ENCODE assay signal across 20 mouse cellular contexts in the genomic region with DNA sequence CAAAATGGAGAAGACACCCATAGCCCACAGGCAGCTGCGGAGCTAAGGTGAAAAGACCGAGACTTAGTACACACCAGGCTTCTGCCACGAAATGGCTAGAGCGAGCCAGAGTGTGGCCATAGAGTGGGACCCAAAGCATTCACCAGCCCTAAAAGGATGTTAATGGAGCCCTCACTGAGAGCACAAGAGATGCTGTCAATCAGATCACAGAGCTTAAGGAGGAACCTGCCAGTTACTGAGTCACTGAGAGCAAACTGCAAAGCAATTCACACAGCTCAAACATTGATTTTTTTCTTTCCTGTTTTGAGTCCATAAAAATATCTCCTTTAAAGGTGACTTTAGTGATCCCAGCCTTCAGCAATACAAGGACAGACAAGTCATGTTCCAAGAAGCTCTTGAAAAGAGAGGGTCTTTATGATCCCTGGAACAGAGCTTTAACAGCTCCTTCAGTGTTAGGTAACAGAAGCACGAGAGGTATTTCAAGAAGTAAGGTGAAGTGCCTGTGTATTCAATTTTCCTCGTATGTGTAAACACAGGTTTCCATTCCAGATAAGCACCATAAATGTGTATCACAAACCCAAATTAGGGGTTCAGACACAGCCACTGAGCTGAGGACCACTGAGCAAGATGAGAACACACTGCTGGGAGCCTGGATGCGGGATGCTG.
DNase-seq lines count a peak whose midpoint lies in the region; ATAC-seq and TF ChIP-seq lines count a peak whose summit lies in the region.
"Had no signal": no experiment of that assay in that cellular context is flagged by ENCODE, and none has a peak within 500 bp of the region (broad histone marks: within the 10 kb centered on the region; RNA-seq: fewer than 3 reads in every experiment).

No protein-coding gene starts in this region.

- no peak for ATAC-seq in forebrain, postnatal 0 days
- peak; percentile 36; the same call in 1 of the 2 replicates for ATAC-seq in lung, embryonic 16.5 days (ENCODE audit: low read depth)
- no peak for ATAC-seq in hindbrain, embryonic 16.5 days
- ATAC-seq in midbrain, embryonic 15.5 days (replicated peaks), result no peak

- no peaks in the 10 kb centered on the region for H3K9me3 ChIP-seq in forebrain, embryonic 10.5 days
- no peaks in the 10 kb centered on the region for H3K9me3 ChIP-seq in forebrain, postnatal 0 days (ENCODE audit: low read length)
- no peaks in the 10 kb centered on the region for H3K9me3 ChIP-seq in lung, embryonic 16.5 days (ENCODE audit: control insufficient read depth, low read length)
- H3K9me3 ChIP-seq in hindbrain, embryonic 16.5 days (ENCODE audit: control insufficient read depth, low read length), result no peaks in the 10 kb centered on the region
- H3K9me3 ChIP-seq in midbrain, embryonic 15.5 days, result no peaks in the 10 kb centered on the region
- H3K9me3 ChIP-seq: embryonic facial prominence, embryonic 15.5 days; limb, embryonic 10.5 days; lung, embryonic 15.5 days; stomach, embryonic 15.5 days had no signal

- TF ChIP-seq CTCF in forebrain, postnatal 0 days (IDR thresholded peaks at IDR 0.05; ENCODE audit: low read depth), result no peak

- H3K27ac ChIP-seq in forebrain, embryonic 10.5 days, result peak overlapping the region; percentile 92
- H3K27ac ChIP-seq in forebrain, postnatal 0 days (ENCODE audit: low read depth, low read length), result no peak overlapping the region
- H3K27ac ChIP-seq in lung, embryonic 16.5 days (ENCODE audit: low read length), result no peak overlapping the region
- H3K27ac ChIP-seq in hindbrain, embryonic 16.5 days (ENCODE audit: low read depth, low read length), result peak overlapping the region; percentile 32; the same call in 1 of the 2 replicates
- H3K27ac ChIP-seq in midbrain, embryonic 15.5 days, result peak overlapping the region; percentile 87; the same call in 1 of the 2 replicates
- H3K27ac ChIP-seq: embryonic facial prominence, embryonic 15.5 days; kidney, postnatal 0 days; limb, embryonic 10.5 days; lung, embryonic 15.5 days; stomach, embryonic 15.5 days had no signal

- peaks cover 7% of the 10 kb centered on the region for H3K36me3 ChIP-seq in forebrain, embryonic 10.5 days (replicated peaks)
- no peaks in the 10 kb centered on the region for H3K36me3 ChIP-seq in forebrain, postnatal 0 days (ENCODE audit: insufficient read depth)
- H3K36me3 ChIP-seq in lung, embryonic 16.5 days (ENCODE audit: control insufficient read depth, insufficient read depth, low read length), result no peaks in the 10 kb centered on the region
- H3K36me3 ChIP-seq in hindbrain, embryonic 16.5 days (ENCODE audit: control insufficient read depth, insufficient read depth, low read length), result no peaks in the 10 kb centered on the region
- H3K36me3 ChIP-seq in midbrain, embryonic 15.5 days (replicated peaks), result no peaks in the 10 kb centered on the region
- H3K36me3 ChIP-seq: embryonic facial prominence, embryonic 15.5 days; limb, embryonic 10.5 days; lung, embryonic 15.5 days; stomach, embryonic 15.5 days had no signal

- 71% methylated on average over 7 of the region's 7 CpGs for WGBS in forebrain, embryonic 10.5 days
- WGBS in forebrain, postnatal 0 days, result 53% methylated on average over 7 of the region's 7 CpGs
- WGBS in lung, embryonic 16.5 days, result 61% methylated on average over 7 of the region's 7 CpGs
- 68% methylated on average over 7 of the region's 7 CpGs for WGBS in hindbrain, embryonic 16.5 days
- 47% methylated on average over 7 of the region's 7 CpGs for WGBS in midbrain, embryonic 15.5 days

- peaks cover 83% of the 10 kb centered on the region for H3K4me1 ChIP-seq in forebrain, embryonic 10.5 days
- H3K4me1 ChIP-seq in forebrain, postnatal 0 days (ENCODE audit: insufficient read depth), result peaks cover 11% of the 10 kb centered on the region
- peaks cover 15% of the 10 kb centered on the region for H3K4me1 ChIP-seq in lung, embryonic 16.5 days (replicated peaks; ENCODE audit: control insufficient read depth, insufficient read depth, low read length)
- peaks cover 22% of the 10 kb centered on the region for H3K4me1 ChIP-seq in hindbrain, embryonic 16.5 days (ENCODE audit: control insufficient read depth, insufficient read depth, low read depth, low read length)
- peaks cover 51% of the 10 kb centered on the region for H3K4me1 ChIP-seq in midbrain, embryonic 15.5 days

- H3K27me3 ChIP-seq in forebrain, embryonic 10.5 days (ENCODE audit: poor library complexity, severe bottlenecking), result no peaks in the 10 kb centered on the region
- H3K27me3 ChIP-seq in forebrain, postnatal 0 days (ENCODE audit: insufficient read depth, low read length), result no peaks in the 10 kb centered on the region
- no peaks in the 10 kb centered on the region for H3K27me3 ChIP-seq in lung, embryonic 16.5 days (ENCODE audit: control insufficient read depth, insufficient read depth, low read depth, low read length)
- H3K27me3 ChIP-seq in hindbrain, embryonic 16.5 days (replicated peaks; ENCODE audit: control insufficient read depth, insufficient read depth, low read length), result no peaks in the 10 kb centered on the region
- no peaks in the 10 kb centered on the region for H3K27me3 ChIP-seq in midbrain, embryonic 15.5 days (replicated peaks)
- H3K27me3 ChIP-seq: embryonic facial prominence, embryonic 15.5 days; lung, embryonic 15.5 days; stomach, embryonic 15.5 days had no signal

- no peak overlapping the region for H3K4me3 ChIP-seq in forebrain, embryonic 10.5 days
- no peak overlapping the region for H3K4me3 ChIP-seq in forebrain, postnatal 0 days (ENCODE audit: low read depth, low read length)
- no peak overlapping the region for H3K4me3 ChIP-seq in lung, embryonic 16.5 days (ENCODE audit: low read length)
- no peak overlapping the region for H3K4me3 ChIP-seq in hindbrain, embryonic 16.5 days (ENCODE audit: low read length)
- no peak overlapping the region for H3K4me3 ChIP-seq in midbrain, embryonic 15.5 days
- H3K4me3 ChIP-seq: embryonic facial prominence, embryonic 15.5 days; limb, embryonic 10.5 days; lung, embryonic 15.5 days; stomach, embryonic 15.5 days had no signal

- DNase-seq in forebrain, embryonic 10.5 days (ENCODE audit: extremely low spot score, low spot score), result no peak
- no peak for DNase-seq in forebrain, postnatal 0 days
- DNase-seq in lung, postnatal 4 days, result no peak
- no peak for DNase-seq in Muller cell, postnatal 12 days (ENCODE audit: inconsistent ontology term)
- DNase-seq in kidney, postnatal 25 days, result no peak
- DNase-seq: adrenal gland, postnatal 25 days; cerebellum, adult 11-12 months; cerebellum, postnatal 25 days; embryo, embryonic 11 days; kidney, adult 11 months; right cerebral cortex, postnatal 25 days; thymus, adult 18-20 months had no signal

- no peak overlapping the region for H3K4me2 ChIP-seq in forebrain, postnatal 0 days (ENCODE audit: low read depth)
- no peak overlapping the region for H3K4me2 ChIP-seq in lung, embryonic 16.5 days (ENCODE audit: low read depth, low read length)
- H3K4me2 ChIP-seq in hindbrain, embryonic 16.5 days (ENCODE audit: low read length), result no peak overlapping the region
- H3K4me2 ChIP-seq in midbrain, embryonic 15.5 days, result no peak overlapping the region
- H3K4me2 ChIP-seq: embryonic facial prominence, embryonic 15.5 days; lung, embryonic 15.5 days; stomach, embryonic 15.5 days had no signal

- H3K9ac ChIP-seq in forebrain, postnatal 0 days, result no peak overlapping the region
- H3K9ac ChIP-seq in lung, embryonic 16.5 days (ENCODE audit: low read length), result no peak overlapping the region
- no peak overlapping the region for H3K9ac ChIP-seq in hindbrain, embryonic 16.5 days (ENCODE audit: low read depth, low read length)
- H3K9ac ChIP-seq in midbrain, embryonic 15.5 days, result no peak overlapping the region
- H3K9ac ChIP-seq: embryonic facial prominence, embryonic 15.5 days; lung, embryonic 15.5 days; stomach, embryonic 15.5 days had no signal

Comparison
In these comparisons a context has a peak if more than half of its experiments do, and no peak if none do; other contexts are left out.
1. H3K27ac ChIP-seq: peak in forebrain, embryonic 10.5 days (single experiment), hindbrain, embryonic 16.5 days (single experiment) and midbrain, embryonic 15.5 days (single experiment); none in forebrain, postnatal 0 days (single experiment) and lung, embryonic 16.5 days (single experiment).